Mouse (Mus musculus) heart, postnatal 4 days (tissue): ENCODE results near the gene Gsta2. TPM values are rescaled to one million over a fixed set of nuclear protein-coding genes. Genes with fewer than 3 reads are reported as not detected.
A peak's percentile ranks its signal among the peaks of the same experiment; 100 is the strongest.
"Not testable (repeated sequence)": the region's sequence is repeated elsewhere in the genome, so short reads cannot be mapped to it uniquely, and the experiment has no call there.

ENCODE experiments used
- DNase-seq: peaks from one replicate; pipeline ENCODE4 v3.0.0; 2021
- total RNA-seq, 2 experiments: library from RNA; stranded (reverse); gene quantifications; 2 replicates each; pipeline ENCODE4 v1.2.3; 2021

Gene Gsta2
- total RNA-seq, 2 experiments from 2014 or later = not detected

- DNase-seq = not testable (repeated sequence)
These were observed 56.4 kb downstream of the Gsta2 start for GRCm38 (mm10) chr9:78299143-78299542.

GRCm38 (mm10) chr9:78298232-78298631, 57.4 kb downstream of the Gsta2 start:
- no peak for DNase-seq

GRCm38 (mm10) chr9:78296089-78296488, 59.5 kb downstream of the Gsta2 start:
- peak; percentile 45 for DNase-seq

GRCm38 (mm10) chr9:78294781-78295180, 60.8 kb downstream of the Gsta2 start:
- DNase-seq = not testable (repeated sequence)

- not testable (repeated sequence) for DNase-seq
These were observed 61.9 kb downstream of the Gsta2 start for GRCm38 (mm10) chr9:78293683-78294082.

GRCm38 (mm10) chr9:78292462-78292861, 63.1 kb downstream of the Gsta2 start:
- DNase-seq = not testable (repeated sequence)

- DNase-seq = not testable (repeated sequence)
These were observed 65.9 kb downstream of the Gsta2 start, which contains the start of gene Gm10639 for GRCm38 (mm10) chr9:78289723-78290122. Gm10639 (plus strand) TSS chr9:78289923.

- DNase-seq = not testable (repeated sequence)
These were observed 66.5 kb downstream of the Gsta2 start for GRCm38 (mm10) chr9:78289063-78289462.

- DNase-seq = not testable (repeated sequence)
These were observed 73.4 kb downstream of the Gsta2 start for GRCm38 (mm10) chr9:78282002-78282711.

Other genes starting within 250 kb of the Gsta2 start
- 10 to 100 TPM; 67.6 to 72.3 TPM for gene Fbxo9, start 246.7 kb downstream of the Gsta2 start, total RNA-seq
- 10 to 100 TPM; 23.9 to 24.0 TPM for gene Ick, start 246.6 kb downstream of the Gsta2 start, total RNA-seq
- 10 to 100 TPM; 66.4 to 68.2 TPM for gene Gsta4, start 173.0 kb downstream of the Gsta2 start, total RNA-seq
- under 1 TPM in 1 of 2 experiments, not detected in 1; 0.41 TPM for gene Gsta1, start 125.1 kb downstream of the Gsta2 start, total RNA-seq
- gene Gm3776, start 98.7 kb downstream of the Gsta2 start, total RNA-seq = not detected
- gene Gm10639, start 65.9 kb downstream of the Gsta2 start, total RNA-seq = not detected
- gene Omt2a, start 41.0 kb downstream of the Gsta2 start, total RNA-seq = not detected
- gene Omt2b, start 28.2 kb downstream of the Gsta2 start, total RNA-seq = not detected
- not detected for gene Dppa5a, start 12.4 kb upstream of the Gsta2 start, total RNA-seq
- gene Ooep, start 22.9 kb upstream of the Gsta2 start, total RNA-seq = not detected
- gene Ddx43, start 40.0 kb upstream of the Gsta2 start, total RNA-seq = not detected
- gene Cgas, start 87.4 kb upstream of the Gsta2 start, total RNA-seq = 1 to 10 TPM; 1.7 to 2.0 TPM
- 10 to 100 TPM; 20.3 to 20.4 TPM for gene Mto1, start 92.4 kb upstream of the Gsta2 start, total RNA-seq
- not detected for gene Gm17324, start 93.0 kb upstream of the Gsta2 start, total RNA-seq
- 1,000 to 10,000 TPM; 4,503 to 4,597 TPM for gene Eef1a1, start 133.4 kb upstream of the Gsta2 start, total RNA-seq
- gene Slc17a5, start 232.3 kb upstream of the Gsta2 start, total RNA-seq = 1 to 10 TPM; 6.9 to 7.2 TPM